Mouse (Mus musculus) heart, postnatal 0 days (tissue): ENCODE measurements around the gene Hist1h1t.

ENCODE experiments used
- CTCF ChIP-seq: IDR thresholded peaks from 2 replicates; pipeline ENCODE4 v1.5.1; 2016; ENCODE audit warnings: antibody characterized with exemption, control low read depth, low read depth
- EP300 ChIP-seq: IDR thresholded peaks from 2 replicates; pipeline ENCODE4 v1.6.1; 2016; ENCODE audit warnings: antibody characterized with exemption, low read depth

- TF ChIP-seq CTCF (no peak), EP300 (no peak)
Measured at GRCm38 (mm10) chr13:23744421-23745380, 49.1 kb downstream of the Hist1h1t start.
